Mouse (Mus musculus) ES-E14 (cell line): Measurements from ENCODE around the gene Lmo1.

Source experiments
- CHD2 ChIP-seq: IDR thresholded peaks from 2 replicates; pipeline ENCODE4 v1.6.1; 2014; ENCODE audit warnings: mild to moderate bottlenecking, low read depth, low read length, inconsistent platforms
- HCFC1 ChIP-seq: IDR thresholded peaks from 2 replicates; pipeline ENCODE4 v1.6.1; 2012; ENCODE audit warnings: low read length, inconsistent platforms, borderline replicate concordance; ENCODE audit not compliant: insufficient read depth
- MAFK ChIP-seq: IDR thresholded peaks from 2 replicates; pipeline ENCODE4 v1.6.1; 2014; ENCODE audit warnings: mild to moderate bottlenecking, low read depth, low read length, inconsistent platforms; ENCODE audit not compliant: insufficient read depth
- ZC3H11A ChIP-seq: IDR thresholded peaks from 2 replicates; pipeline ENCODE4 v1.6.1; 2012; ENCODE audit warnings: low read depth, mild to moderate bottlenecking, inconsistent platforms, low read length, borderline replicate concordance
- ZNF384 ChIP-seq: IDR thresholded peaks from 2 replicates; pipeline ENCODE4 v1.6.1; 2012; ENCODE audit warnings: low read depth, low read length, inconsistent platforms

GRCm38 (mm10) chr7:109174949-109175669 lies at the start of gene Lmo1:
- TF ChIP-seq MAFK, result no peak
- TF ChIP-seq ZC3H11A, result no peak
- no peak for TF ChIP-seq CHD2
- no peak for TF ChIP-seq HCFC1
- no peak for TF ChIP-seq ZNF384
